Mouse (Mus musculus): ENCODE results near the gene Cfap58. TPM values are rescaled to one million over a fixed set of nuclear protein-coding genes. Genes with fewer than 3 reads are reported as not detected.
A peak's percentile ranks its signal among the peaks of the same experiment; 100 is the strongest.

Gene Cfap58
- polyA plus RNA-seq (2016; fragmentation: Nextera tagmentation; extraction: Ambion mirVana), result 0.41 TPM in 1 of 2 replicates, not detected in the other

- Histone ChIP-seq H3K4me3 (peak within 1 kb of the TSS; percentile 48), H3K4me1 (replicated peaks) (peaks cover 23% of the 10 kb centered on the region), H3K9me3 (no peaks in the 10 kb centered on the region), H3K27me3 (ENCODE audit: insufficient read depth, poor library complexity, severe bottlenecking) (peaks cover 19% of the 10 kb centered on the region), H3K27ac (peak within 1 kb of the TSS; percentile 78), H3K36me3 (no peaks in the 10 kb centered on the region)
- WGBS, result 4% methylated on average over 41 of the region's 41 CpGs
- peak; percentile 90 for DNase-seq (ENCODE audit: low spot score)
Observed at GRCm38 (mm10) chr19:47937443-47938406, at the start of gene Cfap58. Gene Cfap58, plus strand, starts transcription at chr19:47937675.

- H3K36me3 ChIP-seq, result peaks cover 4% of the 10 kb centered on the region
- WGBS, result 94% methylated on average over 8 of the region's 8 CpGs
Observed at GRCm38 (mm10) chr19:47888037-47888436, 49.4 kb upstream of the Cfap58 start.

GRCm38 (mm10) chr19:47890489-47891130 lies 46.9 kb upstream of the Cfap58 start:
- Histone ChIP-seq H3K9me3 (no peaks in the 10 kb centered on the region), H3K4me3 (no peak overlapping the region), H3K27ac (no peak overlapping the region), H3K36me3 (peaks cover 30% of the 10 kb centered on the region), H3K4me1 (replicated peaks) (no peaks in the 10 kb centered on the region), H3K27me3 (ENCODE audit: insufficient read depth, poor library complexity, severe bottlenecking) (no peaks in the 10 kb centered on the region)
- WGBS, result 81% methylated on average over 10 of the region's 10 CpGs
- no peak for DNase-seq (ENCODE audit: low spot score)

More at GRCm38 (mm10) chr19:47888037-47888436, 49.4 kb upstream of the Cfap58 start:
- Histone ChIP-seq H3K27ac (no peak overlapping the region), H3K9me3 (no peaks in the 10 kb centered on the region), H3K27me3 (ENCODE audit: insufficient read depth, poor library complexity, severe bottlenecking) (no peaks in the 10 kb centered on the region), H3K4me3 (no peak overlapping the region), H3K4me1 (replicated peaks) (peaks cover 11% of the 10 kb centered on the region)
- no peak for DNase-seq (ENCODE audit: low spot score)

GRCm38 (mm10) chr19:47891562-47892312 lies 45.7 kb upstream of the Cfap58 start:
- peaks cover 41% of the 10 kb centered on the region for H3K36me3 ChIP-seq
- no peak overlapping the region for H3K27ac ChIP-seq
- DNase-seq (ENCODE audit: low spot score), result no peak
- WGBS, result 83% methylated on average over 11 of the region's 11 CpGs
- H3K4me1 ChIP-seq (replicated peaks), result no peaks in the 10 kb centered on the region
- H3K9me3 ChIP-seq, result no peaks in the 10 kb centered on the region
- H3K27me3 ChIP-seq (ENCODE audit: insufficient read depth, poor library complexity, severe bottlenecking), result no peaks in the 10 kb centered on the region
- no peak overlapping the region for H3K4me3 ChIP-seq

GRCm38 (mm10) chr19:47893092-47893491 lies 44.4 kb upstream of the Cfap58 start:
- Histone ChIP-seq H3K36me3 (peaks cover 55% of the 10 kb centered on the region), H3K4me1 (replicated peaks) (no peaks in the 10 kb centered on the region), H3K27ac (no peak overlapping the region), H3K4me3 (no peak overlapping the region), H3K9me3 (no peaks in the 10 kb centered on the region), H3K27me3 (ENCODE audit: insufficient read depth, poor library complexity, severe bottlenecking) (no peaks in the 10 kb centered on the region)
- no peak for DNase-seq (ENCODE audit: low spot score)
- WGBS, result 96% methylated on average over 6 of the region's 6 CpGs

GRCm38 (mm10) chr19:47898472-47899079 lies 38.9 kb upstream of the Cfap58 start:
- no peak for DNase-seq (ENCODE audit: low spot score)
- H3K27me3 ChIP-seq (ENCODE audit: insufficient read depth, poor library complexity, severe bottlenecking), result no peaks in the 10 kb centered on the region
- H3K27ac ChIP-seq, result no peak overlapping the region
- H3K9me3 ChIP-seq, result no peaks in the 10 kb centered on the region
- H3K4me1 ChIP-seq (replicated peaks), result peaks cover 20% of the 10 kb centered on the region
- H3K4me3 ChIP-seq, result no peak overlapping the region
- H3K36me3 ChIP-seq, result peaks cover 64% of the 10 kb centered on the region
- 92% methylated on average over 8 of the region's 8 CpGs for WGBS

- Histone ChIP-seq H3K27me3 (ENCODE audit: insufficient read depth, poor library complexity, severe bottlenecking) (no peaks in the 10 kb centered on the region), H3K27ac (no peak overlapping the region), H3K9me3 (no peaks in the 10 kb centered on the region), H3K36me3 (peaks cover 53% of the 10 kb centered on the region), H3K4me3 (no peak overlapping the region), H3K4me1 (replicated peaks) (peaks cover 28% of the 10 kb centered on the region)
- WGBS, result 66% methylated on average over 6 of the region's 6 CpGs
- no peak for DNase-seq (ENCODE audit: low spot score)
Observed at GRCm38 (mm10) chr19:47900012-47900411, 37.5 kb upstream of the Cfap58 start.

DNA sequence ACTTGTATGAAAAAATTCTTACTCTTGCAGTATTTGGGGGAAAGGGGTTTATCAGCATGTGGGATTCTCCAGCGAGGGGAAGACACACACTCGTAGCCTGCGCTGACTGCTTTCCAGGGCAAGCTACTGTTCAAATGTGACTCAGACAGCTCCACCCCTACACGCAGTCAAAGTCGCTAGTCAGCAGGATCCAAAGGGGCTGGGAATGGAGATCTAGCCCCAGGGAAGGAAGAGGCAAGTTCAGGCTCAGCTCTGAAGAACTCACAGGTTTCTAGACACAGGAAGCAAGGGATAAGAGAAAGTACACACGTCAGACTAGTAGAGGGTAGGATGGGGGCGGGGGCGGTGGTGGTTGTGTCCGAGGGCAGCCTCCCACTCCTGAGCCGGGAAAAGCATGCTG lies 36.9 kb upstream of the Cfap58 start:
- H3K36me3 ChIP-seq, result peaks cover 48% of the 10 kb centered on the region
- WGBS, result 88% methylated on average over 10 of the region's 10 CpGs

GRCm38 (mm10) chr19:47902316-47903201 lies 34.9 kb upstream of the Cfap58 start:
- Histone ChIP-seq H3K4me1 (replicated peaks) (peaks cover 33% of the 10 kb centered on the region), H3K27me3 (ENCODE audit: insufficient read depth, poor library complexity, severe bottlenecking) (no peaks in the 10 kb centered on the region), H3K9me3 (no peaks in the 10 kb centered on the region), H3K36me3 (peaks cover 33% of the 10 kb centered on the region), H3K27ac (peak overlapping the region; percentile 62; the same call in 1 of the 2 replicates), H3K4me3 (no peak overlapping the region)
- WGBS, result 70% methylated on average over 13 of the region's 13 CpGs
- no peak for DNase-seq (ENCODE audit: low spot score)

More for the DNA sequence above, 36.9 kb upstream of the Cfap58 start:
- Histone ChIP-seq H3K4me3 (no peak overlapping the region), H3K27me3 (ENCODE audit: insufficient read depth, poor library complexity, severe bottlenecking) (no peaks in the 10 kb centered on the region), H3K27ac (no peak overlapping the region), H3K9me3 (no peaks in the 10 kb centered on the region), H3K4me1 (replicated peaks) (peaks cover 33% of the 10 kb centered on the region)
- DNase-seq (ENCODE audit: low spot score), result no peak

GRCm38 (mm10) chr19:47903679-47904078 lies 33.8 kb upstream of the Cfap58 start:
- Histone ChIP-seq H3K4me3 (no peak overlapping the region), H3K9me3 (no peaks in the 10 kb centered on the region), H3K36me3 (peaks cover 25% of the 10 kb centered on the region), H3K27me3 (ENCODE audit: insufficient read depth, poor library complexity, severe bottlenecking) (no peaks in the 10 kb centered on the region), H3K4me1 (replicated peaks) (peaks cover 39% of the 10 kb centered on the region), H3K27ac (peak overlapping the region; percentile 62; the same call in 1 of the 2 replicates)
- DNase-seq (ENCODE audit: low spot score), result no peak
- WGBS, result 62% methylated on average over 4 of the region's 4 CpGs

- no peaks in the 10 kb centered on the region for H3K27me3 ChIP-seq (ENCODE audit: insufficient read depth, poor library complexity, severe bottlenecking)
- H3K4me1 ChIP-seq (replicated peaks), result peaks cover 53% of the 10 kb centered on the region
- no peak for DNase-seq (ENCODE audit: low spot score)
- no peak overlapping the region for H3K4me3 ChIP-seq
- peak overlapping the region; percentile 30; the same call in 1 of the 2 replicates for H3K27ac ChIP-seq
- WGBS, result 85% methylated on average over 4 of the region's 4 CpGs
- no peaks in the 10 kb centered on the region for H3K9me3 ChIP-seq
- H3K36me3 ChIP-seq, result peaks cover 17% of the 10 kb centered on the region
Observed at GRCm38 (mm10) chr19:47905081-47905480, 32.4 kb upstream of the Cfap58 start.
